Mouse (Mus musculus): ENCODE results near the gene Pcyt1a. TPM values are rescaled to one million over a fixed set of nuclear protein-coding genes. Genes with fewer than 3 reads are reported as not detected.

Gene Pcyt1a
- total and polyA plus RNA-seq, 3 experiments, result 50.2 to 104 (median 101) TPM

DNA sequence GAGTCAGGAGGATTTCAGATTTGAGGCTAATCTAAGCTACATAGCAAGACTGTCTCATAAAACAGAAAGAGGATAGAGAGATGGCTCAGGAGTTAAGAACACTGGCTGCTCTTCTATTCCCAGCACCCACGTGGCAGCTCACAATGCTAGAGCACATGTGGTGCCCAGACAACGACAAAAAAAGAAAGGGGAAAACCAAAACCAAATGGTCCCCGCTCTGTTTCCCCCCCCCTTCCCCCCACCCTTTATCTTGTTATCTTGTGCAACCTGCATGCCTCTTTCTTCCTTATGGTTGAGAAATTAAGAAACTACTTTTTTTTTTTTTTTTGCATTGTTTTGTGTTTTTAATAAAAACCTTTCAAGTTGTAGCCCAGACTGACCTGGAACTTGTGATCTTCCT lies 37.8 kb downstream of the Pcyt1a start:
- no peak; the same call in 1 of the 2 replicates for ATAC-seq (ENCODE audit: extremely low read depth, insufficient number of reproducible peaks, low FRiP score, poor library complexity, severe bottlenecking)
- Histone ChIP-seq H3K36me3 (replicated peaks) (peaks cover 92% of the 10 kb centered on the region), H3K27me3 (ENCODE audit: insufficient read depth, low read length) (no peaks in the 10 kb centered on the region), H3K4me3 (ENCODE audit: low read depth, low read length) (no peak overlapping the region), H3K9me3 (replicated peaks) (no peaks in the 10 kb centered on the region), H3K4me1 (ENCODE audit: insufficient read depth, low read depth, low read length) (peaks cover 20% of the 10 kb centered on the region)
- no peak for TF ChIP-seq TAL1 (conservative IDR thresholded peaks at IDR 0.05; ENCODE audit: low read depth, low read length)
- no peak for TF ChIP-seq GATA2 (IDR thresholded peaks at IDR 0.05; ENCODE audit: borderline replicate concordance, low read depth, low read length)
- TF ChIP-seq CTCF (IDR thresholded peaks at IDR 0.05; ENCODE audit: low read depth, low read length), result no peak
- TF ChIP-seq POLR2AphosphoS5 (IDR thresholded peaks at IDR 0.05; ENCODE audit: insufficient replicate concordance, low read depth, low read length), result no peak
- TF ChIP-seq GATA1 (IDR thresholded peaks at IDR 0.05; ENCODE audit: borderline replicate concordance, low read length), result no peak
- DNase-seq (ENCODE audit: low spot score), result no peak

DNA sequence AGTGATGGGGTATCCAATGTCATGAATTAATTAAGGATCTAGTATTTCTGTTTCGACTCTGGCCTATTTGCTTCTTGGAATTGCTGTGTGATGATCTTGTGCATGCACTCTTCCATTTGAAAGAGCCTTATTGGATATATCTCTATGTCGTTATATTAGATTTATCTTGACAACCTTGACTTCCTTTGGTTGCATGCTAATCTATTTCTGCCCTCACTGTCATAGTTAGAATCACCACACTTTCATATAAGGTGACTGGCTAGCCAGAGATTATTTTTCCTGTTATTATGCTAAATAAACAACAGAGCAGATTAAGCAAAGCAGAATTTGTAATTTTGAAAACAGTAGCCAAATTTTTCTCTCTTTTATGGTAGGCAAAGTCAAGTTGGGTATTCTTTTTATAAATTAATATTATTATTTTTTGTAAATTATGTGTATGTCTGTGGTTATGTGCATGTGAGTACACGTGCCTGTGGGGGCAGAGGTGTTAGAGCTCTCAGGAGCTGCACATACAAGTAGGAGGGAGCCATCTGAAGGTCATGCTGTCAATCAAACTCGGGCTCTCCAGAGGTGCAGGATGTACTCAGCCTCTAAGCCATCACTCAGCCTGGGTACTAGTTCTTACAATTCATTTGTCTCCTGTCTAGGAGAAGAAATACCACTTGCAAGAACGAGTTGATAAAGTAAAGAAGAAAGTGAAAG lies 38.8 kb downstream of the Pcyt1a start:
- ATAC-seq (ENCODE audit: extremely low read depth, insufficient number of reproducible peaks, low FRiP score, poor library complexity, severe bottlenecking), result no peak
- TF ChIP-seq GATA1 (IDR thresholded peaks at IDR 0.05; ENCODE audit: borderline replicate concordance, low read length) (no peak), POLR2AphosphoS5 (IDR thresholded peaks at IDR 0.05; ENCODE audit: insufficient replicate concordance, low read depth, low read length) (no peak), TAL1 (conservative IDR thresholded peaks at IDR 0.05; ENCODE audit: low read depth, low read length) (no peak), CTCF (IDR thresholded peaks at IDR 0.05; ENCODE audit: low read depth, low read length) (no peak), GATA2 (IDR thresholded peaks at IDR 0.05; ENCODE audit: borderline replicate concordance, low read depth, low read length) (no peak)
- no peaks in the 10 kb centered on the region for H3K27me3 ChIP-seq (ENCODE audit: insufficient read depth, low read length)
- DNase-seq (ENCODE audit: low spot score), result no peak
- H3K36me3 ChIP-seq (replicated peaks), result peaks cover 89% of the 10 kb centered on the region
- no peaks in the 10 kb centered on the region for H3K9me3 ChIP-seq (replicated peaks)
- peaks cover 20% of the 10 kb centered on the region for H3K4me1 ChIP-seq (ENCODE audit: insufficient read depth, low read depth, low read length)
- H3K4me3 ChIP-seq (ENCODE audit: low read depth, low read length), result no peak overlapping the region

DNA sequence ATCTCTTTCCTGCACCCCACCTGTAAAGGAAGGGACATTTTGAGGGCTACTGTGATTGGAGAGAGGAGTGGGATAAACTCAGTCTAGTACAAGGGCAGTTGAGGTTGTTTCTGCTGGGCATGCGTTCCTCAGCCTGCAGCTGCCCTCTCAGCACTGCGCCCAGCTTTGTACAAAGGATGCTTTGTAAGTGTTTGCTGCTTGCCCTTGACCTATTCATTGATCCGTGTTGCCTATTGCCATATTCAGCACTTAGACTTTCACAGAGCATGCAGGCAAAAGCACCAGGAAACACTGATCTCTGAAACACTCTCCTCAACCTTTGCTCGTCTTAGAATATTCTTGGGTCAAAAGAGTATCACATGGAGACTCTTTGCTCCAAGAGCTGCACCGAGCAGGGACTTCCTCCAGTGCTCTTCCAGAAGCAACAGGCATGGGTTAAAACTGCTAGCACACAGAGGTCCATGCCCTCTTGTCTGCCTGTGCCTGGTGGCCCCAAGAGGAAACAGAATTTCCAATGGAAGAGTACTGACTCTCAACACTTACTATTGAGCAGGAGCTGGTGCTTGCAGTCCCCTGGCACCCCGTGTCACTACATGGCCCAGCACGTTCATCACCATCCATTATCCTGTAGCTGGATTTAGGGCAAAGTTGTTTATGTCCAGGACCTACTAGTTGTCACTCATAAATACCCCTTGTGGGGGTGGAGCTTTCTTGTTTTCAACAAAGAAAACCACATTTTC lies 41.7 kb downstream of the Pcyt1a start:
- ATAC-seq (ENCODE audit: extremely low read depth, insufficient number of reproducible peaks, low FRiP score, poor library complexity, severe bottlenecking) (no peak), DNase-seq (ENCODE audit: low spot score) (no peak)
- H3K4me1 ChIP-seq (ENCODE audit: insufficient read depth, low read depth, low read length), result peaks cover 10% of the 10 kb centered on the region
- TF ChIP-seq GATA2 (IDR thresholded peaks at IDR 0.05; ENCODE audit: borderline replicate concordance, low read depth, low read length) (no peak), TAL1 (conservative IDR thresholded peaks at IDR 0.05; ENCODE audit: low read depth, low read length) (no peak), GATA1 (IDR thresholded peaks at IDR 0.05; ENCODE audit: borderline replicate concordance, low read length) (no peak), POLR2AphosphoS5 (IDR thresholded peaks at IDR 0.05; ENCODE audit: insufficient replicate concordance, low read depth, low read length) (no peak), CTCF (IDR thresholded peaks at IDR 0.05; ENCODE audit: low read depth, low read length) (no peak)
- H3K9me3 ChIP-seq (replicated peaks), result no peaks in the 10 kb centered on the region
- H3K36me3 ChIP-seq (replicated peaks), result peaks cover 77% of the 10 kb centered on the region
- H3K27me3 ChIP-seq (ENCODE audit: insufficient read depth, low read length), result no peaks in the 10 kb centered on the region
- no peak overlapping the region for H3K4me3 ChIP-seq (ENCODE audit: low read depth, low read length)

DNA sequence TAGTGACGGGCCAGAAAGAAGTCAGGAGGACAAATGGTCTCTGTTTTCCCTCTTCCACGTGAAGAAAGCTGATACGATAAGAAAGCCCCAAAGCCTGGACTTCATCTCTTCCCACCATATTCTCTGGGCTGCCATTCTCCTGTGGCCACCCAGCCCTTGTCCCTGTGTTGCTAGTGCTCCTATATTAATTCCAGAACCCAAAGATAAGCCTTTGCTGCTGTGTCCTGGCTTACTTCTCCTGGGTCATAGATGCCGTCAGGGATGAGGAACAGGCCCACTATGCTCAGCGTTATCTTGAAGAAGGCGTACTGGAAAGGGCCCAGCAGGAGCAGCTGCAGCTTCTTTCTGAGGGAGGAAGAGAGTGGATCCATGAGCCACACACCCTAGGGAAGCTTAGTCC lies 46.6 kb downstream of the Pcyt1a start:
- H3K27me3 ChIP-seq (ENCODE audit: insufficient read depth, low read length), result no peaks in the 10 kb centered on the region; the same call in 1 of the 2 replicates
- no peak for TF ChIP-seq POLR2AphosphoS5 (IDR thresholded peaks at IDR 0.05; ENCODE audit: insufficient replicate concordance, low read depth, low read length)
- TF ChIP-seq TAL1 (conservative IDR thresholded peaks at IDR 0.05; ENCODE audit: low read depth, low read length), result no peak
- no peak for TF ChIP-seq GATA1 (IDR thresholded peaks at IDR 0.05; ENCODE audit: borderline replicate concordance, low read length)
- no peak for TF ChIP-seq GATA2 (IDR thresholded peaks at IDR 0.05; ENCODE audit: borderline replicate concordance, low read depth, low read length)
- TF ChIP-seq CTCF (IDR thresholded peaks at IDR 0.05; ENCODE audit: low read depth, low read length), result no peak

DNA sequence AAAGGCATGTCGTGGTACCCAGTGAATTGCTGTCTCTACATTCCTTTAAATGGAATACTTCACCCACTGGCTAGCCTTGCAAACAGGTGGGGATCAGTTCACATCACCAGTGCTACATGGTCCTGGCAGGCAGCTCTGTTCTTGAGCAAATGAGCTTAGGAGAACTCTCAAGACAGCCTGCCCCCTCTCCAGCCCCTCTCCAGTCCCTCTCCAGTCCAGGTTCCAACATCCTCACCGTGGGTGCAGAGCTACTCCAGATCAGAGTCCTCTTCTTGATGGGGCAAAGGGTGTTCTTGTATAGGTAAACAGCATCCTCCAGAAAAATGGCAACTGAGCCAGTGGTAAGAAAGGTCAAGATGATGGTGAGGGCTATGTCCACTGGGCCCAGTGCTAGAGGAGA lies 48.7 kb downstream of the Pcyt1a start:
- peaks cover 2% of the 10 kb centered on the region; the same call in 1 of the 2 replicates for H3K27me3 ChIP-seq (ENCODE audit: insufficient read depth, low read length)
- no peak for TF ChIP-seq GATA2 (IDR thresholded peaks at IDR 0.05; ENCODE audit: borderline replicate concordance, low read depth, low read length)
- no peak for TF ChIP-seq TAL1 (conservative IDR thresholded peaks at IDR 0.05; ENCODE audit: low read depth, low read length)
- no peak for TF ChIP-seq CTCF (IDR thresholded peaks at IDR 0.05; ENCODE audit: low read depth, low read length)
- no peak for TF ChIP-seq POLR2AphosphoS5 (IDR thresholded peaks at IDR 0.05; ENCODE audit: insufficient replicate concordance, low read depth, low read length)
- no peak for TF ChIP-seq GATA1 (IDR thresholded peaks at IDR 0.05; ENCODE audit: borderline replicate concordance, low read length)
- no peak overlapping the region for H3K4me3 ChIP-seq (ENCODE audit: low read depth, low read length)
- H3K9me3 ChIP-seq (replicated peaks), result no peaks in the 10 kb centered on the region
- no peak for ATAC-seq (ENCODE audit: extremely low read depth, insufficient number of reproducible peaks, low FRiP score, poor library complexity, severe bottlenecking)
- peaks cover 14% of the 10 kb centered on the region for H3K36me3 ChIP-seq (replicated peaks)
- peaks cover 10% of the 10 kb centered on the region for H3K4me1 ChIP-seq (ENCODE audit: insufficient read depth, low read depth, low read length)
- no peak for DNase-seq (ENCODE audit: low spot score)

More for the DNA sequence above, 46.6 kb downstream of the Pcyt1a start:
- DNase-seq (ENCODE audit: low spot score), result no peak
- Histone ChIP-seq H3K9me3 (replicated peaks) (no peaks in the 10 kb centered on the region), H3K36me3 (replicated peaks) (peaks cover 33% of the 10 kb centered on the region), H3K4me3 (ENCODE audit: low read depth, low read length) (no peak overlapping the region), H3K4me1 (ENCODE audit: insufficient read depth, low read depth, low read length) (peaks cover 5% of the 10 kb centered on the region)
- no peak for ATAC-seq (ENCODE audit: extremely low read depth, insufficient number of reproducible peaks, low FRiP score, poor library complexity, severe bottlenecking)

DNA sequence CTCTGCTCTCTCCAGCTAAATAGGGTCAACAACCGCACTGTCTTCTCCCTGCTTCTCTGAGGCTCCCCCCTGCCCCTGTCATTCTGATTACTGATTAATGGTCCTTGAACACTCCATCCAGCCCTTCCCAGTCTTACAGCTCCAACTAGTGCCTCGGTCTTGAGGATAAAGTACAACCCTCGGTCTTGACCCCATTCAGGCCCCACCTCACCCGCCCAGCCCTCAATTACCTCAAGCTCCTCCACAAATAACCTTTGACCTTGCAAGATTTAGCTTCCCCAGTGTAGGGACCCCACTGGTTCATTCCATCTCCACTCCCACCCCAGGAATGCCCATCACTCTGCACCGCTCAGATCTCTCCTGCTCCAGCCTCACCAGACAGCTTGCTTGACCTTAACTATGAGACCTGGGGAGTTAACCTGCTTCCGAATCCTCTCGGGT lies 53.7 kb downstream of the Pcyt1a start:
- ATAC-seq (ENCODE audit: extremely low read depth, insufficient number of reproducible peaks, low FRiP score, poor library complexity, severe bottlenecking) (no peak), DNase-seq (ENCODE audit: low spot score) (no peak)
- no peaks in the 10 kb centered on the region for H3K36me3 ChIP-seq (replicated peaks)
- no peak for TF ChIP-seq POLR2AphosphoS5 (IDR thresholded peaks at IDR 0.05; ENCODE audit: insufficient replicate concordance, low read depth, low read length)
- TF ChIP-seq CTCF (IDR thresholded peaks at IDR 0.05; ENCODE audit: low read depth, low read length), result no peak
- TF ChIP-seq GATA2 (IDR thresholded peaks at IDR 0.05; ENCODE audit: borderline replicate concordance, low read depth, low read length), result no peak
- TF ChIP-seq TAL1 (conservative IDR thresholded peaks at IDR 0.05; ENCODE audit: low read depth, low read length), result no peak
- no peak for TF ChIP-seq GATA1 (IDR thresholded peaks at IDR 0.05; ENCODE audit: borderline replicate concordance, low read length)
- peaks cover 12% of the 10 kb centered on the region for H3K9me3 ChIP-seq (replicated peaks)
- H3K4me3 ChIP-seq (ENCODE audit: low read depth, low read length), result no peak overlapping the region
- H3K4me1 ChIP-seq (ENCODE audit: insufficient read depth, low read depth, low read length), result peaks cover 44% of the 10 kb centered on the region
- H3K27me3 ChIP-seq (ENCODE audit: insufficient read depth, low read length), result peaks cover 6% of the 10 kb centered on the region; the same call in 1 of the 2 replicates

Measured in G1E (cell line).